Mouse (Mus musculus) heart, embryonic 10.5 days (tissue): ENCODE results near the gene Fam71f1. TPM values are rescaled to one million over a fixed set of nuclear protein-coding genes. Genes with fewer than 3 reads are reported as not detected.
A peak's percentile ranks its signal among the peaks of the same experiment; 100 is the strongest.
"Not testable (repeated sequence)": the region's sequence is repeated elsewhere in the genome, so short reads cannot be mapped to it uniquely, and the experiment has no call there.

Experiments used
- DNase-seq: peaks from one replicate; pipeline ENCODE4 v3.0.0-alpha.2; 2017; ENCODE audit warnings: low spot score
- H3K27ac ChIP-seq: fragments of 300-500 bp; sonication (generic); 2 replicates; pipeline ENCODE4 v1.5.1; 2016; ENCODE audit warnings: mild to moderate bottlenecking
- H3K27me3 ChIP-seq: fragments of 300-500 bp; sonication (generic); 2 replicates; pipeline ENCODE4 v1.6.1; 2016; ENCODE audit warnings: mild to moderate bottlenecking; ENCODE audit not compliant: poor library complexity, insufficient read depth, severe bottlenecking
- H3K36me3 ChIP-seq: fragments of 300-500 bp; sonication (generic); 2 replicates; pipeline ENCODE4 v1.6.1; 2016; ENCODE audit warnings: mild to moderate bottlenecking, moderate library complexity
- H3K4me1 ChIP-seq: fragments of 300-500 bp; sonication (generic); 2 replicates; pipeline ENCODE4 v1.6.1; 2016; ENCODE audit warnings: mild to moderate bottlenecking
- H3K4me3 ChIP-seq: fragments of 300-500 bp; sonication (generic); 2 replicates; pipeline ENCODE4 v1.5.1; 2016; ENCODE audit warnings: mild to moderate bottlenecking, moderate library complexity
- H3K9me3 ChIP-seq: fragments of 300-500 bp; sonication (generic); 2 replicates; pipeline ENCODE4 v1.6.1; 2016; ENCODE audit warnings: mild to moderate bottlenecking, moderate library complexity
- WGBS: fragments of 180-500 bp; shearing (Covaris S2); methylation state at CpG from one replicate; pipeline ENCODE4 v1.1.7; 2016; 5-methylcytosine and 5-hydroxymethylcytosine counted together
- polyA plus RNA-seq: library from polyadenylated mRNA; unstranded; fragments of >200 nt; fragmentation: Nextera tagmentation; extraction: Ambion mirVana; gene quantifications from 2 replicates; pipeline ENCODE4 v1.2.1, GENCODE M21; 2016

Gene Fam71f1
- polyA plus RNA-seq, 1 experiment from 2014 or later = not detected

DNA sequence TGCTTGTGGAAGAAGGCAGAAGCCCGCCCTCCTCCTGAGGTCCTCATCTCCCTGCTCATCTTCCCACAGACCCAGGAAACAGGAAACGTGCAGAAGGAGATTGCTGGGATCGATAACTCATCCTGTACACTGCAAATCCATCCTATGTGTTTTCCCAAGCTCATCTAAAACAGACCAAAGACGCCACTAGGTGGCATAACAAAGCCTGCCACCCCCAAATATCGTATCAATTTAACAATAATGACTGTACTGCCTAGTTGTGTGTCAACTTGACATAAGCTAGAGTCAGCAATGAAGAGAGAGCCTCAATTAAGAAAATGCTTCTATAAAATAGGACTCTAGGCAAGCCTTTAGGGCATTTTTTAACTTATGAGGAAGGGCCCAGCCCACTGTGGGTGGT is 15.2 kb upstream of the Fam71f1 start:
- no peak overlapping the region for H3K4me3 ChIP-seq
- H3K27me3 ChIP-seq = no peaks in the 10 kb centered on the region
- no peaks in the 10 kb centered on the region for H3K4me1 ChIP-seq
- DNase-seq = no peak
- H3K27ac ChIP-seq = no peak overlapping the region
- H3K36me3 ChIP-seq = no peaks in the 10 kb centered on the region
- WGBS = 55% methylated on average over 5 of the region's 5 CpGs
- H3K9me3 ChIP-seq = no peaks in the 10 kb centered on the region

DNA sequence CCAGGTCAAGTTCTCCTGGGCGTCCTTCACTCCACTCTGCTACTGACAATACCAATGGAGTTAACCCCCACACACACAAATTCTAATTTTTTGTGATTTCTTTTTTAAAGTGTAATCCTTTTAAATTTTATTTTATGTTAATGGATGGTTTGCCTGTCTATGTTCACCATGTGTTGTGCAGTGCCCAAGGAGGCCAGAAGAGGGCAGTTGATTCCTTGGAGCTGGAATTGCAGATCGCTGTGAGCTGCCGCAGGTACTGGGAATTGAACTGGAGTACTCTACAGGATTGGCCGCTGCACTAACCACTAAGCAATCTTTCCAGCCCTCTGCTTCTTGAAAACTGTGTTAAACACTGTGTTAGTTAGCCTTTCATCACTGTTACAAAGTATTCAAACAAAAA is 13.5 kb upstream of the Fam71f1 start:
- Histone ChIP-seq H3K4me1 (no peaks in the 10 kb centered on the region), H3K27ac (no peak overlapping the region), H3K27me3 (no peaks in the 10 kb centered on the region), H3K4me3 (no peak overlapping the region), H3K9me3 (no peaks in the 10 kb centered on the region), H3K36me3 (no peaks in the 10 kb centered on the region)
- DNase-seq = no peak
- WGBS = 78% methylated on average over 4 of the region's 4 CpGs

DNA sequence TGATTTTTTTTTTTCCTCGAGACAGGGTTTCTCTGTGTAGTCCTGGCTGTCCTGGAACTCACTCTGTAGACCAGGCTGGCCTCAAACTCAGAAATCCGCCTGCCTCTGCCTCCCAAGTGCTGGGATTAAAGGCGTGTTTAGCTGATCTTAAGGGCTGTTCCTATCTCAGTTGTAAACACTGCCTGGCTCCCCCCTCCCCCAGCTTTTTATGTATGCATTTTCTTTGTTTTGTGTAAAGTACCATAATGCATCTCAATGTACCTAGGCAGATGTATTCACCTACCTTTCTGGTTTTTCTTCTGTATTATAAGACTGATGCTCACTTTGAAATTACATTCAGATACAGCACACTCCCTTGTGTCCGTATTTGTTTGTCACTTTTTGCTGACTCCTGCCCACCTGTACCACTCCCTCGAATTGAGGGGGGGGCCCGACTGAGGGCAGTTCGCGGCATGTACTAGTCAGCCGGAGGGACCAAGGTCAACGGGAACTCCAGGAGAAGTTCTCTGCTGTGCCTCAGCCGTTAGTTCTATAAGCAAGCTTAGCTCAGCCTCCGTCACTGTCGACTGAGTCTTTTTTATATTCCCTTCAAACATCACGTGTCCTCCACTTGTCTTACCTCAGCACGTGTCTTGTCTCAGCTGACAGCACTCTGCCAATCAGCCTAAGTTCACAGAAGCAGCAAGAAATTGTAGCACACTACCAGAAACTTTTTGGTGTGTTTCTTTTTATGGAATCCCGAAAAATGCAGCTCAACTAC is 9.9 kb upstream of the Fam71f1 start:
- H3K27ac ChIP-seq = no peak overlapping the region
- H3K27me3 ChIP-seq = no peaks in the 10 kb centered on the region
- H3K9me3 ChIP-seq = no peaks in the 10 kb centered on the region
- no peaks in the 10 kb centered on the region for H3K36me3 ChIP-seq
- 84% methylated on average over 16 of the region's 16 CpGs for WGBS
- H3K4me3 ChIP-seq = no peak overlapping the region
- peaks cover 4% of the 10 kb centered on the region for H3K4me1 ChIP-seq
- DNase-seq = no peak

DNA sequence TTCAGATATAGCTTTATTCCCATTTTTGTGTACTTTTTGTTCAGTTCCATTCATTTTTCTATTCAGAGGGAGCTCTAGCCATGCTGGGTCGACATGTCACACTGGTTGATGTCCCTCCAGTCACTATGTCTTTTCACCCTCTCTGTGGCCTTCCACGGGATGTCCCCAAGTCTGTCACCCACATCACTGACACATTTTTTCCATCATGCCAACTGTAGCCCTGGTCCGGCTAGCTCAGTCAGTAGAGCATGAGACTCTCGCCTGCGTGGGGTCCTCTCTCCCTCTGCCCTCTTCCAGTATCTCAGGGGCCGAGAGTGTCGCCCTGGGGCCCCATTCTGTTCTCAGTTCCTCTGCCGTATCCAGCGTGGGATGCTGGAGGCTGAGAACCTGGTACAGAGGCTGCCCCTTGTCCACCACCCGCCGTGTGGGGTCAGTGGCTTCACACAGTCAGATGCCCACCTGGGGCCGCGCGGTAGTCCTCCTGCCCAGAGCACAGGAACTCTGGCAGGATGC is 5.2 kb upstream of the Fam71f1 start:
- 58% methylated on average over 14 of the region's 14 CpGs for WGBS
- H3K27me3 ChIP-seq = no peaks in the 10 kb centered on the region

DNA sequence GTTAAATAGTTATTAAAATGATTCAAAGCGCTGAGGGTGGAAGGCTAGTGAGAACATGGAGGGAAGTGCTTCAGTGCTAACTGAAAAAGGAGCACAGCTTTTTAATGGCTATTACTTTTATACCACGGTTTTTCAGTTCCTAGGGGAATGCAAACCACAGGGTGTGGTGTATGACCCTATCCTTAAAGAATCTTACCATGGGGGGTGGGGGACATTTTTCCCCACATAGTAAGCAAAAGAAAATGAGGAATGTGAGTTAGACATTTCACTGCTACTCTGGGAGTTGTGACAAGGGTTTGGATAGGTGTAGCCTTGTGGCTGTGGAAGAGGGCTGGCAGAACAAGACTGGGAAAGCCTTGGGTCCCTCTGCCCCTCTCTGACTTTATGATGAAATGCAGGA is 1.7 kb upstream of the Fam71f1 start:
- Histone ChIP-seq H3K27ac (no peak overlapping the region), H3K9me3 (no peaks in the 10 kb centered on the region), H3K36me3 (no peaks in the 10 kb centered on the region), H3K27me3 (no peaks in the 10 kb centered on the region), H3K4me1 (peaks cover 14% of the 10 kb centered on the region), H3K4me3 (no peak overlapping the region)
- DNase-seq = no peak
- WGBS = 71% methylated on average over 2 of the region's 2 CpGs

More for the DNA sequence above, 5.2 kb upstream of the Fam71f1 start:
- Histone ChIP-seq H3K4me3 (no peak overlapping the region), H3K9me3 (no peaks in the 10 kb centered on the region), H3K36me3 (no peaks in the 10 kb centered on the region), H3K27ac (no peak overlapping the region), H3K4me1 (peaks cover 7% of the 10 kb centered on the region)
- DNase-seq = no peak

DNA sequence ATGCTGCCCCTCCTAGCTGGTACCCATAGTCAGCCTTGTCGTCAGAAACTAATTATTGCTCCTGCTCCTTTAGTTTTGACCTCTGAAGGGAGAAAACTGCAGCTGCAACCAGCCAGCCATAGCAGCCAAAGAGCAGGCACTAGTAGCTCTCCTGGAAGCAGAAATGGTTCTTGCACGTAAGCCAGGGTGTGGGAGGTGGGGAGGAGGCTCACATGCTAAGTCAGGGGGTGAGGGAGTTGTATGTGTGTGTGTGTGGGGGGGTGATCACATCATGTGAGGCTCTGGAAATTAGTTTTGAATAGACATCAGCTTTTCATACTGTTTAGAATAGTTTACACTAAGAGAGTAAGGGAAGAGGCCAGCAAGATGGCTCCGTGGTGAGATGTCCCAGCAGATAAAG is 999 bp upstream of the Fam71f1 start:
- Histone ChIP-seq H3K36me3 (no peaks in the 10 kb centered on the region), H3K27ac (no peak overlapping the region), H3K4me1 (peaks cover 14% of the 10 kb centered on the region), H3K4me3 (no peak overlapping the region), H3K27me3 (no peaks in the 10 kb centered on the region), H3K9me3 (no peaks in the 10 kb centered on the region)
- WGBS = 79% methylated on average over 3 of the region's 3 CpGs
- DNase-seq = no peak

DNA sequence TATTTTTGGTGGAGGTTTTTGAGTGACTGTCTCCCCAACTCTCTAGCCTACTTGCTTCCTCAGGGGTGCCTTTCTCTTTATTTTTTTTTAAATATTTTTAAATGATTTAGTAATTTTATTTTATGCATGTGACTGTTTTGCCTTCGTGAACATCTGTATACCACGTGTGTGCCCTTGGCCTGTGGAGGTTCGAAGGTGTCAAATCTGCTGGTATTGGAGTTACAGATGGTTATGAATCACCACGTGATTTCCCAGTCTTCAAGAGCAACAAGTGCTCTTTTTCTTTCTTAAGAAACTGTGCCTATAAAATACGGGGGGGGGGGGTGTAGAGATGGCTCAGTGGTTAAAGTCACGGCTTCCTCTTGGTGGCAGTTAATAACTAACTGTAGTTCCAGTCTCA is 2.6 kb downstream of the Fam71f1 start:
- Histone ChIP-seq H3K36me3 (no peaks in the 10 kb centered on the region), H3K4me3 (no peak overlapping the region), H3K9me3 (no peaks in the 10 kb centered on the region), H3K4me1 (peaks cover 9% of the 10 kb centered on the region), H3K27ac (no peak overlapping the region), H3K27me3 (no peaks in the 10 kb centered on the region)
- DNase-seq = no peak
- 75% methylated on average over 6 of the region's 6 CpGs for WGBS

DNA sequence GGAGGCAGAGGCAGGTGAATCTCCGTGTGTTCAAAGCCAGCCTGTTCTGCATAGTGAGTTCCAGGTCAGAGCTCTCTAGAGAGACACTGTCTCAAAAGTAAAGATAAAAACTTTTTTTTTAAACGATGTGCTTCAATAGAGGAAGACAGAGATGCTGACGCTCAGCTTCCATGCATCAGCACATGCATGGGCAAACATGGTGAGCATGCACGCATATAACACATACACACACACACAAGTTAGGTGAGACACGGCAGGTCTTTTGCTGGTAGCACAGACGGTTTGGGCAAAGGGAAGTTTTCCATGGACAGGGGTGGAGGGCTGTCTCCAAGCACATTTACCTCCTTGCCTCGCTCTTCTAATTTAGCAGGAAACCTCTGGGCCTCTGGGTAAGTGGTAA is 3.2 kb downstream of the Fam71f1 start:
- Histone ChIP-seq H3K36me3 (no peaks in the 10 kb centered on the region), H3K4me3 (no peak overlapping the region), H3K27me3 (no peaks in the 10 kb centered on the region), H3K27ac (no peak overlapping the region), H3K4me1 (peaks cover 9% of the 10 kb centered on the region), H3K9me3 (no peaks in the 10 kb centered on the region)
- 88% methylated on average over 7 of the region's 7 CpGs for WGBS
- DNase-seq = no peak

DNA sequence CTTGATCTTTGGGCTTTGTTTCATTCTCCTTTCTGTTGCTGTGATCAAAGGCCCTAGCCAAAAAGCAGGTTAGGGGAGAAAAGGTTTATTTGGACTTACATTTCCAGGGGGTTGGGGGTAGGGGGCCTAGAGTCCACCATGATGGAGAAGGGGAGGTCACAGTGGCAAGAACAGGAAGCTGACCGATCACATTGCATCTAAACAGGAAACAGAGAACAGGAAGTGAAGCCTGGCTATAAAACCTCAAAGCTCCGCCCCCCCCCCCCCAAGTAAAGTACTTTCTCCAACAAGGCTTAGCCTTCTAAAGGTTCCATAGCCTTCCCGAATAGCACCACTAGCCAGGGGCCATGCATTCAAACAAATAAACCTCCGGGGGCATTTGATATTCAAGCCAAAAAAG is 3.8 kb downstream of the Fam71f1 start:
- Histone ChIP-seq H3K9me3 (no peaks in the 10 kb centered on the region), H3K27me3 (no peaks in the 10 kb centered on the region), H3K27ac (no peak overlapping the region), H3K4me1 (peaks cover 9% of the 10 kb centered on the region), H3K36me3 (no peaks in the 10 kb centered on the region), H3K4me3 (no peak overlapping the region)
- WGBS = 72% methylated on average over 4 of the region's 4 CpGs
- DNase-seq = no peak

DNA sequence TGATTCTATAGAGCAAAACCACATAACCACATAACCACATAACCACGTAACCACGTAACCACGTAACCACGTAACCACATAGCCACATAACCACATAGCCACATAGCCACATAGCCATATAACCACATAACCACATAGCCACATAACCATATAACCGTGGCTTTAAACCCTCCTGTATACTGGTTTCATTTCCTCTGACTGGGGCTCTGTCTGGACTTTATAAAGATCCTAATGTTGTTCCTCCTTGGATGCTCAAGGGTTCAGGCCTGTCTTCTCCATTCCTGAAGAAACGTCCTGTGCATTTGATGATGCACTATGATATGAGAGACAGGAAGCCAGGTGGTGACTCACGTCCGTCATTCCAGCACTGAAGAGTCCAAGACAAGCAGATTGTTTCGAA is 8.0 kb downstream of the Fam71f1 start:
- Histone ChIP-seq H3K9me3 (no peaks in the 10 kb centered on the region), H3K27me3 (no peaks in the 10 kb centered on the region), H3K36me3 (no peaks in the 10 kb centered on the region), H3K4me3 (no peak overlapping the region), H3K27ac (no peak overlapping the region), H3K4me1 (peaks cover 6% of the 10 kb centered on the region)
- DNase-seq = no peak
- WGBS = 87% methylated on average over 9 of the region's 9 CpGs

DNA sequence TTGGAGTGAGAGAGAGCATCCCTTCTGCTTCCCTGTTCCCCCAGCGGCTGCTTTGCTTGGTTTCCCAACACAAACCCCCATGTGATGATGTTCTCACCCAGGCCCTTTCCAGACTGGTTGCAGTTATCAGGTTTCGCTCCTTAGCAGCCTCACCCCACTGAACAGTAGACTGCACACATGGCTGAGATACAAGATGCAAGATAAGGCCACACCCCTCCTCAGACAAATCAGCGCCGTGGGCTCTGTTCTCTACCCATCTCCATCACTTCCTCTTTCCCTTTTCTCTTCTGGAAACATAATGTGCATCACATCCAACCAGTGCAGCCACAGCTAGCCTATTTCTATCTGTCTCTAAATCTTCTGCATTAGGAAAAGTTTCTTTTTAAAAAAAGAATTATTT is 10.6 kb downstream of the Fam71f1 start:
- Histone ChIP-seq H3K27ac (no peak overlapping the region), H3K4me1 (peaks cover 6% of the 10 kb centered on the region), H3K4me3 (no peak overlapping the region), H3K9me3 (no peaks in the 10 kb centered on the region), H3K27me3 (no peaks in the 10 kb centered on the region), H3K36me3 (no peaks in the 10 kb centered on the region)
- WGBS = 46% methylated on average over 4 of the region's 4 CpGs
- no peak for DNase-seq

DNA sequence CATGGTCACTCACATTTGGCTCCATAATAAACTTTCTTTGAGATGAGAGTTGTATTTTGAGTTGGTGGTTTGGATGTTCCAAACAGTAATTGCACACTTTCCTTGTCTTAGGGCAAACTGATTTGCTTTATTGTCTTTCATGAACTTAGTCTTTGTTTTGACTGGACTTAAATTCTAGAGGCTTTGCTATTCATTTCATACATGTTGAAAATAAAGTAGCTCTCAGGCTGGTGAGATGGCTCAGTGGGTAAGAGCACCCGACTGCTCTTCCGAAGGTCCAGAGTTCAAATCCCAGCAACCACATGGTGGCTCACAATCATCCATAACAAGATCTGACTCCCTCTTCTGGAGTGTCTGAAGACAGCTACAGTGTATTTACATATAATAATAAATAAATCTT is 27.6 kb downstream of the Fam71f1 start:
- WGBS = 96% methylated on average over 2 of the region's 2 CpGs

DNA sequence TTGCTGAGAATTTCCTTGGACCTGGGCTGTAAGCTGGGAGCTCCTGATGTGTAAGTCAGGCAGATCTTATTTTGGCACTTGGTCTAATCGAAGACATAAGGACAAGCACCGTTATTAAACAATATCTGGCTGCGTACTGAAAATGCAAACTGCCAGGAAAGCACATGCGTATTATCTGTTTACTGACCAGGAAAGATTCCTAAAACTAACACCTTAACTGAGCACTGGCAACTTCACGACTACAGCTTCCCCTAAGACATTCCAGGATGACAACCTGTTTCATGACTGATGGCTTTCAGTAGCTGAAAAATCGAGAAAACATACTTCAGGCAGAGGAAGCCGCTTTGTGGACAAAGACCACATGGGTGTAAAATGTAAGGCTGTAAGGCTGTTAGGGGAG is 28.2 kb downstream of the Fam71f1 start:
- Histone ChIP-seq H3K27ac (peak overlapping the region; percentile 94), H3K27me3 (no peaks in the 10 kb centered on the region), H3K4me3 (peak overlapping the region; percentile 85), H3K4me1 (peaks cover 18% of the 10 kb centered on the region), H3K9me3 (no peaks in the 10 kb centered on the region), H3K36me3 (no peaks in the 10 kb centered on the region)
- DNase-seq = no peak
- 37% methylated on average over 7 of the region's 7 CpGs for WGBS

More for the DNA sequence above, 27.6 kb downstream of the Fam71f1 start:
- not testable (repeated sequence) for H3K27ac ChIP-seq, DNase-seq, H3K9me3 ChIP-seq, H3K4me3 ChIP-seq, H3K36me3 ChIP-seq, H3K27me3 ChIP-seq
- peaks cover 13% of the 10 kb centered on the region for H3K4me1 ChIP-seq
